Mouse (Mus musculus): ENCODE measurements at regions not wholly inside any gene's neighbourhood (a gene's known extent, or its start where the extent isn't known, plus 50 kb on each side); places are given as distances from the start of the nearest gene placed in this dataset.

DNA sequence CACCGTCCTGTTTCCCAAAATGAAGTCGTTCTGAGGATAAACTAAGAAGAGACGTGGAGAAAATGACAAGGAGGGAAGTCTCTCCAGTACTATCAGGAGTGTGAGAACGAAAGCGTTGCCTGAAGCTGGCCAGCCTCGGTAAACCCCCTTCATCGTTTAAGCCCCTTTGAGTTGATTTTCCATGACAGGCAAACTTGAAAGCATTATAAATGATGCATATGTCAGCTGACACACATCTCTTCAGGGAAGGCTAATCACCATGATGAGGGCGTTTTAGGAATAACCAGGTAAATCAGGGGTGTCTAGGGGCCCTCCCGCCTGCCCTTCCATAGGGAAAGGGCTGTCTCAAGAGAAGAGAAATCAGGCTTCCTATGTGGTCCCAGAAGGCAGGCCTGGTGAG lies 328.4 kb downstream of the Gm49356 start:
- Histone ChIP-seq H3K4me1 (ENCODE audit: control insufficient read depth, insufficient read depth, low read depth, low read length) (no peaks in the 10 kb centered on the region), H3K27ac (ENCODE audit: low read depth, low read length) (no peak overlapping the region), H3K27me3 (replicated peaks; ENCODE audit: control insufficient read depth, insufficient read depth, low read length) (no peaks in the 10 kb centered on the region), H3K36me3 (ENCODE audit: control insufficient read depth, insufficient read depth, low read length) (no peaks in the 10 kb centered on the region), H3K4me2 (ENCODE audit: low read length) (no peak overlapping the region), H3K9me3 (ENCODE audit: control insufficient read depth, low read length) (no peaks in the 10 kb centered on the region), H3K9ac (ENCODE audit: low read depth, low read length) (no peak overlapping the region), H3K4me3 (ENCODE audit: low read length) (no peak overlapping the region)
- ATAC-seq: no peak
- WGBS: 81% methylated on average over 9 of the region's 9 CpGs

DNA sequence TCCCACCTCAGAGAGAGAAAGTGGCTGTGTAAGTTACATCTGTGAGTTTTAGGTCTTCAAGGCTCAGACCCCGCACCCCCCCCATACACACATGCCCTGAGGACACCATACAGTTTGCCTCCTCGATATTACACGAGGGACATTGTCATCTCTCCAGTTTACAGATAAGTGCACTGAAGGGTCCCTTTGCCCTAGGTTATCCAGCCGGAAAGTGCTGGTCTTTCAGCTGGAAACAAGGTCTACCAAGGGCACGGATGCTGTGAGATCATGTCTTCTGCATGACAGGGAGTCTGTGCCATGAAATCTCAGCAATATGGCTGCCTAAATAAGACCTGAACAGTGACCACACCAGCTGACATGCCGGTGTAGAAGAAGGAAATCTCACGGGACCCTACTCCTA lies 329.8 kb downstream of the Gm49356 start:
- Histone ChIP-seq H3K27ac (ENCODE audit: low read depth, low read length) (no peak overlapping the region), H3K27me3 (replicated peaks; ENCODE audit: control insufficient read depth, insufficient read depth, low read length) (no peaks in the 10 kb centered on the region), H3K4me3 (ENCODE audit: low read length) (no peak overlapping the region), H3K9me3 (ENCODE audit: control insufficient read depth, low read length) (no peaks in the 10 kb centered on the region), H3K9ac (ENCODE audit: low read depth, low read length) (no peak overlapping the region), H3K4me1 (ENCODE audit: control insufficient read depth, insufficient read depth, low read depth, low read length) (no peaks in the 10 kb centered on the region), H3K4me2 (ENCODE audit: low read length) (no peak overlapping the region), H3K36me3 (ENCODE audit: control insufficient read depth, insufficient read depth, low read length) (no peaks in the 10 kb centered on the region)
- 78% methylated on average over 7 of the region's 7 CpGs for WGBS
- no peak for ATAC-seq

DNA sequence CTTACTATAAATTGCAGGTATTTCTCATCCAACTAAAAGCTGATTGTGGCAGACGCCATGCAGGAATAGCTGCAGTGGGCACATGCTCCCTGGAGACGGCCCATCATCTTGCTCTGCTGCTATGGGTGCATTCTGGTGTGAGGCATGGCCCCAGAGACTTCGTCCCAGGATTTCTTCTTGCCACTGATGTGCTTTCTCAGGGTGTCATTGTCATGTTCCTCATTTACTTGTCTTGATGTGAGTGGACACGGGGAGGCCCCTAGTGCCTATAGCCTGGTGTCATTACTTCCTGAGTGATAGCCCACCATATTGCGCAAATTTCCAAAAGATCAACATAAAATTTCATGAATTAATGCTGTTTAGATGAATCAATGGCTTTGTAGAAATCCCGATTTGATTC lies 336.5 kb downstream of the Gm49356 start:
- H3K27me3 ChIP-seq (replicated peaks; ENCODE audit: control insufficient read depth, insufficient read depth, low read length): no peaks in the 10 kb centered on the region
- H3K4me2 ChIP-seq (ENCODE audit: low read length): no peak overlapping the region
- 84% methylated on average over 6 of the region's 6 CpGs for WGBS
- no peaks in the 10 kb centered on the region for H3K36me3 ChIP-seq (ENCODE audit: control insufficient read depth, insufficient read depth, low read length)
- H3K9ac ChIP-seq (ENCODE audit: low read depth, low read length): no peak overlapping the region
- H3K4me1 ChIP-seq (ENCODE audit: control insufficient read depth, insufficient read depth, low read depth, low read length): no peaks in the 10 kb centered on the region
- no peak overlapping the region for H3K4me3 ChIP-seq (ENCODE audit: low read length)
- H3K27ac ChIP-seq (ENCODE audit: low read depth, low read length): no peak overlapping the region
- H3K9me3 ChIP-seq (ENCODE audit: control insufficient read depth, low read length): no peaks in the 10 kb centered on the region
- ATAC-seq: no peak

DNA sequence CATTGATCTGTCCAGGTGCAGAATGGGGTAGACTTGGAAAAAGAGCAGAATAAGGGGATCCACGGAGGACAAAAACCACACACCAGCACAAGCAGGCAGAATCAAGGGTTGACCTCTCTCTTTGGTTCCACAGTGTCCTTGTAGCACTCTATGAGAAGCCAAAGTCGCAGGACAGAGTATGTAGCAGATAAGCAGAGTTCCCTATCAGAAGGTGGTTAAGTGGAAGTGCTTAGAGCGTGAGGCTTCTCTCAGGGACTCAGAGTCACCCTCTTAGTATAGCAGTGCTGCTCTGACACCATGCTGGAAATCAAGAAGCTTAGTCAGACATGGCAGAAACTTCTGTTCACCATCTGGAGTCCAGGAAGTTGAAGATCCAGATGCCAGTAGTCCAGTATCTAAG lies 338.2 kb downstream of the Gm49356 start:
- Histone ChIP-seq H3K27ac (ENCODE audit: low read depth, low read length) (no peak overlapping the region), H3K36me3 (ENCODE audit: control insufficient read depth, insufficient read depth, low read length) (no peaks in the 10 kb centered on the region), H3K4me3 (ENCODE audit: low read length) (no peak overlapping the region), H3K9ac (ENCODE audit: low read depth, low read length) (no peak overlapping the region), H3K27me3 (replicated peaks; ENCODE audit: control insufficient read depth, insufficient read depth, low read length) (no peaks in the 10 kb centered on the region), H3K4me1 (ENCODE audit: control insufficient read depth, insufficient read depth, low read depth, low read length) (no peaks in the 10 kb centered on the region), H3K9me3 (ENCODE audit: control insufficient read depth, low read length) (no peaks in the 10 kb centered on the region), H3K4me2 (ENCODE audit: low read length) (no peak overlapping the region)
- no peak for ATAC-seq
- 85% methylated on average over 3 of the region's 3 CpGs for WGBS

DNA sequence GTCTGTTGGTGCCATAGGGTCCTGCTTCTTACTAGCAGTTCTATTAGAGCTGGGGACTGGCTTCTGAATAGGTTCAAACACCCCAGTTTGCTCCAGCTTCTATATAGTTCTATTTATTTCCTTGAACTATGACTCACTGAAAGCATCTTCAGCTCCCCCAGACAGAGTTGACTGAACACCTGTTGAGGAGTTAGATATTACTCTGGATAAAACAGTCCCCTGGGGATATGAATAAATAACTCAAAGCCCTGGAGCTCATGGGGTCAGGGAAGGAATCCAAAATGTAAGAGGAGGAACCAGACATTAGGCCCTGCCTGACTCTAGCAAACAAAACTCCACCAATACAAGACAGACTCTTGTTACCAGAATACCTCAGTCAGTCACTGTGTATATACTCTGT lies 341.4 kb downstream of the Gm49356 start:
- Histone ChIP-seq H3K4me2 (ENCODE audit: low read length) (no peak overlapping the region), H3K27me3 (replicated peaks; ENCODE audit: control insufficient read depth, insufficient read depth, low read length) (no peaks in the 10 kb centered on the region), H3K9ac (ENCODE audit: low read depth, low read length) (no peak overlapping the region), H3K4me1 (ENCODE audit: control insufficient read depth, insufficient read depth, low read depth, low read length) (no peaks in the 10 kb centered on the region), H3K9me3 (ENCODE audit: control insufficient read depth, low read length) (peaks cover 5% of the 10 kb centered on the region; the same call in 1 of the 2 replicates), H3K27ac (ENCODE audit: low read depth, low read length) (no peak overlapping the region), H3K36me3 (ENCODE audit: control insufficient read depth, insufficient read depth, low read length) (no peaks in the 10 kb centered on the region), H3K4me3 (ENCODE audit: low read length) (no peak overlapping the region)
- ATAC-seq: no peak

DNA sequence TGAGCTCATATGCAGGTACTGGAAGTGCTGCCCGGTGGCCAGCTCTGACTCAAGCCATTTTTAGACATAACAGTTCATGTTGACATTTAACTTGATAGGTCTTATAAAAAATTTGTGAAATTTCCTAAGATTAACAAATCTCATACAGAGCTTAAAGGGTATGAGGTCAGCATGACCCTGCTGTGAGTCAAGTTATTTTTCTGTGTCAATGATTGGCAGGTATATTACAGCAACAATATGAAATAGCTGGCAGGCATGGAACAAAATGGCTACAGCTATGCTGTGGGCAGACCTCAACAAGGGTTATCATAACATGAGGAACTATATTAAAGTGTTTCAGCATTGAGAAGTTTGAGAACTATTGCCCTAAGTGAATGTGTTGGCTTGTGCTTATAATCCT lies 342.6 kb downstream of the Gm49356 start:
- Histone ChIP-seq H3K4me1 (ENCODE audit: control insufficient read depth, insufficient read depth, low read depth, low read length) (no peaks in the 10 kb centered on the region), H3K4me2 (ENCODE audit: low read length) (no peak overlapping the region), H3K36me3 (ENCODE audit: control insufficient read depth, insufficient read depth, low read length) (no peaks in the 10 kb centered on the region), H3K27ac (ENCODE audit: low read depth, low read length) (no peak overlapping the region), H3K27me3 (replicated peaks; ENCODE audit: control insufficient read depth, insufficient read depth, low read length) (no peaks in the 10 kb centered on the region), H3K9ac (ENCODE audit: low read depth, low read length) (no peak overlapping the region), H3K4me3 (ENCODE audit: low read length) (no peak overlapping the region), H3K9me3 (ENCODE audit: control insufficient read depth, low read length) (peaks cover 5% of the 10 kb centered on the region; the same call in 1 of the 2 replicates)
- no peak for ATAC-seq
- 88% methylated on average over 1 of the region's 1 CpGs for WGBS

DNA sequence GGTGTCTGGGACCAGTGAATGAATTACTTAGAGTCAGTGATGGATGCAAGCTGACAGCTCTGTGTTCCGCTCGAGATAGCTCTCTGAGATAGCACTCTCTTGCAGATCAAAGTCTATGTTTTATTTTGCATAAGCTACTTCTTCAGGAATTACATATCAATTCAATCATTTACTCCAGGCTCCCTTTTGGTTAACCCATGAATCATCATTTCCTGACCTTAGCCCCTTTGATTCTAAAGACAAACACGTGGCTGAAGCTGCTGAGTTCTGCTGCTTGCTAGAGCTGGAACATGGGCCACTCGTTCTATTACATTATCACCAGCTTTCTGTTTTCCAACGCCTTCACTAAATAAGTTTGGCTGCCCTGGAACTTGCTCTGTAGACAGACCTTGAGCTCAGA lies 343.2 kb downstream of the Gm49356 start:
- Histone ChIP-seq H3K27ac (ENCODE audit: low read depth, low read length) (no peak overlapping the region), H3K4me2 (ENCODE audit: low read length) (no peak overlapping the region), H3K27me3 (replicated peaks; ENCODE audit: control insufficient read depth, insufficient read depth, low read length) (no peaks in the 10 kb centered on the region), H3K4me1 (ENCODE audit: control insufficient read depth, insufficient read depth, low read depth, low read length) (no peaks in the 10 kb centered on the region), H3K4me3 (ENCODE audit: low read length) (no peak overlapping the region), H3K9ac (ENCODE audit: low read depth, low read length) (no peak overlapping the region), H3K36me3 (ENCODE audit: control insufficient read depth, insufficient read depth, low read length) (no peaks in the 10 kb centered on the region), H3K9me3 (ENCODE audit: control insufficient read depth, low read length) (peaks cover 5% of the 10 kb centered on the region; the same call in 1 of the 2 replicates)
- no peak for ATAC-seq
- 83% methylated on average over 5 of the region's 5 CpGs for WGBS

DNA sequence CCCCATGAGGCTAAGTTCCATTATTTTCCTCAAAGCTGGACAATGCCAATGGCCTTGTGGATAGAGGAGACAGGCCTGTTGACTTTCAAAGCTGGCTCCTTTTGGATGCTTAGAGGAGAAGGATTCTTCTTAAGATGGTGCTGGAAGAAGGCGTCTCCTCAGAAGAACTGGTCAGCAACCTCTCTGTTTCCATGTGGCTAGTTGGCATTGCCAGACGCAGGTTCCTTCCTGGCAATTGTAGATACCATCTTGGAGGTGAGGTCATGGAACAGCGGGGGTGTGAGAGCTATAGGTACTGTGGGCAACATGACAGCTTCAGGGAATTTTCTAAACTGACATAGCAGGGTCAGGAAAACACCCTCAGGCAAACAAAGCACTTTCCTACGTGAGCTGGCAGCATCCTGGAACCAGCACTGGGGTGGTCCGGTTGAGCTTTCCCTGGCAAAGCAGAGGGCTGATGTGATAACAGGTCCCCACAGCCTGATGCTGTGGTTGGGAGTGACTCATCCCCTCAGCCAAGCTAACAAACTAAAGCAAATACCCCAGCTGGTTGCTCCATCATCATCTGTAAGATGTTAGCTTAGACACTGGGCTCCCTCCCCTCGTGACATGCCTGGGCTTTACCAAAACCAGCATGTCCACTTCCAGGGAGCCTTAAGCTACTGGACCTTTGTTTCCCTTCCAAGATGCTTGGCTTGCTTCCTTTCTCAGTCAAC lies 348.5 kb downstream of the Gm49356 start:
- Histone ChIP-seq H3K4me2 (ENCODE audit: low read length) (no peak overlapping the region), H3K36me3 (ENCODE audit: control insufficient read depth, insufficient read depth, low read length) (no peaks in the 10 kb centered on the region), H3K27ac (ENCODE audit: low read depth, low read length) (no peak overlapping the region), H3K4me1 (ENCODE audit: control insufficient read depth, insufficient read depth, low read depth, low read length) (no peaks in the 10 kb centered on the region), H3K9me3 (ENCODE audit: control insufficient read depth, low read length) (peaks cover 3% of the 10 kb centered on the region; the same call in 1 of the 2 replicates), H3K9ac (ENCODE audit: low read depth, low read length) (no peak overlapping the region), H3K27me3 (replicated peaks; ENCODE audit: control insufficient read depth, insufficient read depth, low read length) (no peaks in the 10 kb centered on the region), H3K4me3 (ENCODE audit: low read length) (no peak overlapping the region)
- WGBS: 80% methylated on average over 6 of the region's 6 CpGs
- ATAC-seq: no peak

DNA sequence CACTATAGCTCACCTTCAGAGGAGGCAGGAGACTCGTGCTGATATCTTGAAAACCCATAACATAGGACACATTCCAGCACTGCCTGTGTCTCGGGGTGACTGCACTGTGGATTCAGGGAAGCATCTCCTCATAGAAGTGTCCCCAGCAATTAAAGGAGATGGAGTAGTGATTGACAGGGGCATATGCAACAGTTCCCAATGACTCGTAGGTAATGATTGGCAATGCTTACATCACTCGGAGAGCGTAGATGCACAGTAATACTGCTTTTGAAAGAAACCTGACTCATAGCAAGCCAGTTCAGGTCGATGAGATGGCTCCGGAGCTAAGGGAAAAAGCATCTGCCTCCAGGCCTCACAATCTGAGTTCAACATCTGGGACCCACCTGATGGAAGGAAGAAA lies 352.7 kb downstream of the Gm49356 start:
- ATAC-seq: no peak
- Histone ChIP-seq H3K27me3 (replicated peaks; ENCODE audit: control insufficient read depth, insufficient read depth, low read length) (no peaks in the 10 kb centered on the region), H3K9me3 (ENCODE audit: control insufficient read depth, low read length) (no peaks in the 10 kb centered on the region), H3K4me1 (ENCODE audit: control insufficient read depth, insufficient read depth, low read depth, low read length) (no peaks in the 10 kb centered on the region), H3K4me2 (ENCODE audit: low read length) (no peak overlapping the region), H3K36me3 (ENCODE audit: control insufficient read depth, insufficient read depth, low read length) (no peaks in the 10 kb centered on the region), H3K4me3 (ENCODE audit: low read length) (no peak overlapping the region), H3K9ac (ENCODE audit: low read depth, low read length) (no peak overlapping the region), H3K27ac (ENCODE audit: low read depth, low read length) (no peak overlapping the region)
- 87% methylated on average over 7 of the region's 7 CpGs for WGBS
